Mouse (Mus musculus) T-helper 1 cell (primary cell): ENCODE measurements around the gene Disc1.

Source experiments
- in situ Hi-C: fragments of 300-600 bp; cut with MboI, MseI; formaldehyde crosslinking; loops from one replicate; pipeline ENCODE4 v1.15.1; 2025; ENCODE audit warnings: high pct_unique_total_duplicates

The Disc1 gene

DNA sequence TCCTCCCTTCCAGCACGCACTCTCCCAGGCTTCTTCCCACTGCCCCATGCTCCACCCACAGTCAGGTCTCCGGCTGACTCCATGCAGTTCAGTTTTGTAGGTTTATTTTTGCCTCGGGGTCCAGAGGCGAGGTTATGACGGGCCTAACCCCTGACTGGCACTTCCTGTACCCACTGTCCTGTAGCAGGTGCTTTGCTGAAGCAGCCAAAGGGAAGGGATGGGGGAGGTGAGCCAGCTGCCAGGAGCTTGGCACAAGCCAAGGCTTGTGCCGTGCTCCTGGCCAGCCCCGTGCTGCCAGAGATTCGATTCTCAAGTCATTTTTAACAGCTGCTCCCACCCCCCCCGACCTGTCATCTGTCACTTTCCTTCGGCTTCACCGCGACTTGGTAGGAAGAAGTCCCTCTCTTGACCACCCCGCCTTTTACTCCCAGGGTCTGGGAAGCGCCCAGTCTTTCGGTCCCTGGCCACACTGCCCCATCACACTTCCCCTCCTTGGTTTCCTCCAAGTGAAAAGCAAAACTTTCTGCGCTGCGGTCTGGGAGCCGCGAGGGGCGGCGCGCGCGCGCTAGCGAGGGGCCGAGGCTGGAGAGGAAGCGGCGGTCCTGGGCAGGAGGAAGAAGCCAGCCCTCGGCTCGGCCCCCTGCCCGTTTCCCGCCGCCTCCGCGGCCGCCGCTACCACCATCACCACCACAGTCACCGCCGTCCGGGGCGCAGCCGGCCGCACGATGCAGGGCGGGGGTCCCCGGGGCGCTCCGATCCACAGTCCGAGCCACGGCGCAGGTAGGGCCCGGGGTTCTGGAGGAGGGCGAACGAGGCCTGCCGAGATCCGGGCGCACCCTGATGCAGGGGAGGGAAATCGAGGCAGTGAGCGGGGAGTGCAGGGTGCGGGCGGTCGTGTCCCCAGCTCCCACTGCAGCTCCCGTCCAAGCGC lies at the start of gene Disc1:
Disc1 (plus strand) TSS at position 691 of the 931 bp plus-strand sequence.
- in situ Hi-C loops, result no loop called here

DNA sequence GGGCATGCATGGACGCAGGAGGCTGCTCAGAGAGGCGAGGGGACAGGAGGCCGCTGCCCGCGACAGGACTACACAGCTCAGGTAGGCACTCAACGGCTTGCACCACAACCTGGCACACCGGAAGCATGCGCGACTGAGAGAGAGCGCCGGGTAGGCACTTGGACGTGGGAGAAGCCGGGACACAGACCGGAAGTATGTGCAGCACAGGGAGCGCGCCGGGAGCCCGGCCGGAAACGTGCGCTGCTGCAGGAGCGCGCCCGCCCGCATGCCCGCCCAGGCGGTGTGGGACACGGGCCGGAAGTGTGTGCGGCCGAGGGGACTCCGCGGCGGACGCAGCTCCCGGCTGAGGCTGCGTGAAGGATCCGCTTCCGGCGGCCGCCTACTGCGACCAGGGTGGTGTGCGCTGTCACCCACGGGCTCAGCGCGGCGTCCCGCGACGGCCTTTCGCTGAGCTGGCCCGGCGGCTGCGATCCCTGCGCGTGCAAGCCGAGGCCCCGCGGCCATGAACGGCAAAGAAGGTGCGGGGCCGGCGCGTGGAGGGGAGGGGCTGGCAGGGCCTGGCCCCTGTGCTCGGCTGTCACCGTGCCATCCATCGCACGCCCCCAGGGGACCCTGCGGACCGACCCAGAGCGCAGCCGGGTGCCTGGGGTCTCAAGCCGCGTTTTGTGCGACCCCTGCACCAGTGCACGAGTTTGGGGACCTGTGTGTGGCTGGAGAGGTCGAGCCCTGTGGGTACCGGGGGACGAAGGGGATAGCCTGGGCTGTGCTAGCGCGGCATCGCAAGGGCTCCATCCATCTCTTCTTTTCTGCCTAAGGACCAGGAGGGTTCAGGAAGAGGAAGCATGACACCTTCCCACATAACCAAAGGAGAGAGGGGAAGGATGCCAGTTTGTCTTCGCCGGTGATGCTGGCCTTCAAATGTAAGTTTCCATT lies 41.0 kb upstream of the Disc1 start, which contains the start of gene Tsnax:
Tsnax (plus strand) TSS at position 303 of the 933 bp plus-strand sequence.
- in situ Hi-C loops, result no loop called here

DNA sequence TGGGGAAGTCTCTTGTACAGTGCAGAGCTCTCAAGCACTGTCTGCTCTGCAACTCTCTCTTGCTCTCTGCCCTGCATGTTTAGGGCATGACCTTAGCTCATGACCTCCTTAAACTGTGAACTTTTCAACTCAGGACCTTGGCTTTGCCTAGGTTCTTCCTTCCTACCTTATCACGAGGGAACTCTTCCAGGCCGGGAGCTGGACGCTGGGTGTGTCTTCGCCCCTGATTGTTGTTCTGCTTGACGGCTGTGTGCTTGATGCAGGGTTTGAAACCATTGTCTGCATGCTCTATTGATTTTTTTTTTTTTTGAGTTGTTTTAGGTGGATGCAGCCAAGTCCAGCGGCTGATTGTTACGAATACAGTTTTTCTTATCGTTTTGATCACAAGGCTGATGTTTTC lies 29.9 kb upstream of the Disc1 start:
- in situ Hi-C loops, result no loop called here

DNA sequence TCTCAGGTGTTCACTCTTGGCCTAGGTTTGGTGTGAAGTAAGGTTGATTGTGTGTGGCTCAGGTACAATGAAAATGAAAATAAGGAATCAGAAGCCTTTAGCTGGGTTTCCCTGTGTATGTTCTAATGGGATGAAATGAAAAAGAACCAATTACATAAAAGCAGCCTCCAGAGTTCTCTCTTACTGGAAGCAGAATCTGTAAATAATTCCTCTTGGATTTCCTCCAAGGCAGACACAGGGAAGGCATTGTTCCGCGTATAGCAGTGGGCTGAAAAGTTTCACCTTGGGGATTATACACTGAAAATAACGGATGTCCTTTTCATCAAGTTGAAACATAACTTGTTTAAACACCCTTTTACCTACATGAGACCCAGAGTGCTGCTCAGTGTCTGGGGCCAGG lies 26.8 kb upstream of the Disc1 start:
- in situ Hi-C loops, result no loop called here

DNA sequence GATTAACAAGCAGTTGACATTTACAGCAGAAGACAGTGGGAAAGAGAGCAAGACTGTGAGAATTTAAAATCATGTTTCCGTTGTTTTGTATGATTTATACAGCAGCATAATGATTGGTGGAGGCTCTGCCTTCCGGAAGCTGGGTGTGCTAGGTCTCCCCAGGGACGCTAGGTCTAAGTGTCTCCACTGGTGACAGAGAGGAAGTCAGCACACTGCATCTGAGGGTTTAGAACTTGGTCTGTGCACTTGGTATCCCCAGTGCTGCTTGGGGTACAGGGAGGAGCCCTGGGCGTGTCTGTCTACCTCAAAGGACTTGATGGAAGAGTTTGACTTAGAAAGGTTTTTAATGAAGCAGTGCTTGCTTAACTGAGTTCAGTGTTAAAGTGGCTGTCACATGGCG lies 25.2 kb upstream of the Disc1 start:
- in situ Hi-C loops, result no loop called here

DNA sequence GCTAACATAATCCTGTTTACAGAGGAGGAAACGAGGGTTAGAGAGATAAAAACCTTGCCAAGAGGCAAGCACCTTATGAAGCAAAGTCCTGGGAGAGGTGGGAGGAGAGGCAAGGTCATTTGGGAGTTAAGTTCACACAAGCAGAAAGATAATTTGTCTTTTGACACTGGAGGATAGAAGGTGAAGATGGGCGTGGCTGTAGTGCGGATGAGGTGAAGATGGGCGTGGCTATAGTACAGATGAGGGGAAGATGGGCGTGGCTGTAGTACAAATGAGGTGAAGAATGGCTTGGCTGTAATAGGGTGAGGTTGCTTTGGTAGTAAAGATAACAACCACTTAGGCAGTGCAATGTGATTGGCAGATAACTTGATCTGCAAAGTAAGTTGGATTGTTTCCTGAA lies 22.7 kb upstream of the Disc1 start:
- in situ Hi-C loops, result no loop called here

DNA sequence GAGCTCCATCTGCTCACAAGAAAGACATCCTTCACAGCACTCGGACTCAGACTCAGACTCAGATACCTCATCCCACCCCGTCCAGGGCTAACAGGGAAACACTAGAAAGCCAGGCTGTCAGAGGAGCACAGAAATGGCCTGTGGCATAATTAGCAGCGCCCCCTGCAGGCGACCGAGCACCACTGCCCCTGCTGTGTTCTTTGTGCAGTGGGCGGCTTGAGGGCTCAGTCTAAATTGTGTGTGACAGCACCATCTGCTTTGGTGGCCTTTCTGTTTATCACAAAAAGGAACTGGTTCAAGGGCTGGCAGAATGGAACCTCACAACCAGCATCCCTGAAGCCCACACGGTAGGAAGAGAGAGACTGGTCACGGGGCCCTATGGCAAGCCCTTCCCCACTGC lies 19.3 kb upstream of the Disc1 start:
- in situ Hi-C loops, result no loop called here

DNA sequence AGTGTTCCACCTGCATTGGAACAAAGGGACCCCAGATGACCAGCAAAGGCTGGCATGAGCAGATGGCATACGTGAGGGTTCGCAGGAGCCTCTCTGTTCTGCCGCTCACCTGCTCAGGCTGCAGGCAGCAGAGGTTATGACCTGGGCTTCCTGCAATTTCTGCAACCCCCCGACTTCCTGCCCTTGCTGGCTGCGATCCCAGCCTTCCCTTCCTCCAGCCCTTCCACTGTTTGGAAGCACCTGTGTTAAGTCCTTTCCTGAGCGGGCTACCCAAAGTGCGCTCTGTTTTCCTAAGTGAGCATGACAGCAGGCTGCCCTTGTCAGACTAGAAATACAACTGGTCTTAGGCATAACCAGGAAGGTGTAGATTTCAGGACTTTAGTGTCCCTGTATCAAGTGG lies 16.9 kb upstream of the Disc1 start:
- in situ Hi-C loops, result no loop called here

DNA sequence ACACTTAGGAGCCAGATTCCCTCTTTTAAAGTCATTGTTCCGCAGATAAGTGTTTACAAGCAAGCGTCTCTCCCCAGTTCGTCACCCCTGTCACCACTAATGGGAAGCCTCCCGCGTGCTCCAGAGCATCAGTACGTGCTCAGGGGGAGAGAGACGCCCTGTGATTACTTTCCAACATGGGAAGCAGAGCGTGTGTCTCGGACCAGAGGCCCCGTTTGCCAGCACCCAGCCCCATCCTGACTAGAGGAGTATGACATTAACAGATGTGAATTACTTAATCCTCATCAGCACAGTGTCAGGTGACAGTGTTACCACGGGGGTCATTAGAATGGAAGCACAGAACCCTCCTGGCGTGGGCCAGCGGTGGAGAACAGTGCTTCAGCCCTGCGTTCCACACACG lies 15.3 kb upstream of the Disc1 start:
- in situ Hi-C loops, result no loop called here

DNA sequence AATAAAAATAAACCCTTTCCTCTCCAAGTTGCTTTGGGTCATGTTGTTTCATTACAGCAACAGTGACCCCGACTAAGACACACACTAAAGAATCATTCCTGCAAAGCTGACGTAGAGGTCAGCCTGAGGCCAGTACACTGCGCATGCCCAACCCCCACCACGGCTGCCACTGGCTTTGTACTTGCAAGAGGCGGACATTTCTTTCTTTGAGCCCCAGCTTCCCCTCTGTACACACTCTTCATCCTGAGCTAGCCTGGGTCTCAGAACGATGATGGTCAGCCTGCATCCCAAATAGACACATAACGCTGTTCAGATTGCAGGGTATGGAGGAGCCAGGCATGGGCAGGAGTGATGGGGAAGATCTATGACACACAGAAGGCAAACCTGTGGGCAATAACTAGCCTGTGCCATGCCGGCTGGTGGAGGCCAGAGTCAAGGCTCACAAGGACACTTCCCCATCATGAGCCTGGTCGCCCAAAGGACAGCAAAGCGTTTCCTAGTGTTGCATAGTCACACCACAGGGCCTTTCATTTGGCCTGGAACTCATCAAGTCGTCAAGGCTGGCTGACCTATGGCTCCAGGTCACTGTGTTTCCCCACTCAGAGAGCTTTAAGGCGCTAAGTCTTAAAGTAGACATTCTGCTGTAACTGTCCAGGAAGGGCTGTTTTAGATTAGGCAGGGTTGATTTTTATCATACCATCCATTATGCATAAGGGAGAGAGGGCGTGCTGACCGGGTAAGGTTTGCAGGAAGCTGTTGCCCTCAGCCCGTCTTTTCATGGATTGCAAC lies 13.2 kb upstream of the Disc1 start:
- in situ Hi-C loops, result no loop called here

DNA sequence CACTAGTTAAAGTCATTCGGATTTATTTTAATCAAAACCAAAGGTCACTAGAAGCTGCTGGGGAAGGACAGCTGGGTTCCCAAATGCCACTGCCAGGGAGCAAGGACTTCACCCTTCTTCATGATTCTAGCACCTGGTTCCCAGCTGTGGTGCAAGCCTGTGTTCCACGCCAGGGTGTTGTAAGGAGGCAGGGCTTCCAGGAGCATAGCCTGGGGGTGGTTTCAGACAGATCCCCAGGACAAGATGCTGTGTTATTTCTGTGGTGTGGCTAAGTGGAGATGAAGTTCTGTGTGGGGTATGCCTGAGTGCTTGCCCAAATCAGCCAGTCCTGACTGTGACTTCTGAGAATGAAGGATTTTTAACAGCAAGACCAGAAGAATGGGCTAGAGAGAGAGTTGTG lies 12.5 kb upstream of the Disc1 start:
- in situ Hi-C loops, result no loop called here

DNA sequence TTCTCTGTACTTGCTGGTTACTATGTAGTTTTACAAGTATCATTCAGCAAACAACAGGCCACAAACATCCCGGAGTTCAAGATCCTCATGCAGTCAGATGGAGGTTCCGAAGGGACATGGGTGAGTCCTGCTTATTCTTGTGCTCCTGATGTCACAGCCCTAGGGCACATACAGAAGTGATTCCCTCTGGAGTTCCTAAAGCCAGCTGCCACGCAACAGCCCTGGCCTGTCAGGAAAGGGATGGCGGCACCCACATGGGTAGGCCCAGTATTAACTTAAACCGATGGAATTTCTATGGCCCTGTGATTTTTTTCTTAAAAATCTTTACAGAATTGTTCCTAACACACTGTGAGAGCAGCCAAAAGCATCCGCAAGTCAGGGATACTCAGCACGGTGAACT lies 10.6 kb upstream of the Disc1 start:
- in situ Hi-C loops, result no loop called here

DNA sequence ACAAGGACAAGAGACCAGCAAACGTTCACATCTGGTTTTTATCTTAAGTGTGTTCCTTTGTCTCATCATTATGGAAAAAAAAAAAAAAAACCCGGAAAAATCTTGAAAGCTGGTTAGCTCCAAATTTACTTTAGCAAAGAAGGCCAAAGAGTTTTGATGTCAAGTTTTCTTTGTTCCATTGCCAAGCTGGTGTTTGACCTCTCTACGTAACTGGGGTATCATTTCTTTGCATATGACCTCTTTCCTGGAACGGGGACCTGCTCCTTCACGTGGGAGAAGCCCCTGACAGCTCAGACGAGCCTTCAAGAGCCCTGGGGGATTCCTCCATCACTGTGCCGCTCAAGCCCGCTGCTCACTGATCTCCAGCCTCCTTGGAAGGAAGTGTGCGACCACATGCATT lies 10.1 kb upstream of the Disc1 start:
- in situ Hi-C loops, result no loop called here

DNA sequence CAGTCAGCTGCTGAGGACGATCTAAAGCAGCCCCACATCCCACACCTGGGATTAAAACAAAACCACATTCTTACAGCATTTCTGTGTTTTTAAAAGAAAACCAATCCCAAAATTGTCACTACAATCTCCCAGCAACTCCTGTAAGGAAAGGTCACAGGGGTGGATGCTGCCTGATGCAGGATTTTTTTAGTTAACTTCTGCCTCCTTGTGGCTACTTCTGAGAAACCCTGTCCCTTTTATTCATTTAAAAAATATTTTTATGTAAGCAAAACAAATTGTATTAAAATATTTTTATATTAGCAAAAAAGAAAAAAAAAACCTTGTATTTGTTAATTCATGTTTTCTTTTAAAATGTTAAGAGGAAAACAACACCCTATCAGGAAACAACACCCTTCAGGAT lies 8.2 kb upstream of the Disc1 start:
- in situ Hi-C loops, result no loop called here

DNA sequence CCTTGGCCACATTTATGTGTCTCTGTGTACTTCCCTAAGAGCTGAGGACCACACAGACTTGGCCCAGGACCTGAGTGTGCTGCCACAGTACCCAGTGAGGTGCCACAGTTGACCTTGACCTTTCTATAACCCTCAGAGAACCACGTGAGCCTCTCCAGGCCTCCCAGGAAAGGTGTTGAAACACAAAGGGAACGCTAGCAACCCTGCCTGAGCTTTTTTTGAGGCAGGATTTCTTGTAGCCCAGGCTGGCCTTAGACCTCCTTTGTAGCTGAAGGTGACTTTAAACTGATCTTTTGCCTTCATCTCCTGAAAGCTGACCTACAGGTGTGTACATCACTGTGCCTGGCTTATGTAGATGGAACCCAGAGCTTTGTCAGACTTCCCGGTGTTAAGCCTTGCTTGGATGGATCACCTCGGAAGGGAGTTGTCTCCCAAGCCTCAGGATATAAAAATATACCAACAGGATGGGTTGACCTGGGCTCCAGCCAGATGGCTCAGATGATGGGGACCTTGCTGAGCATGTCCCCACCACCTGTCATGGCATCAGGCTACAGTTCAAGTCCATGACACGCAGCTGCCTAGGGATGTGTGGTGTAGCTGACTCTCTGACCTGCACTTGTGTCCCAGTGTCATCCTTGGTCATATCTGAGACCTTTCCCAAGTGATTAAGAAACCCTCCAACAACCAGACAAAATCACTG lies 4.8 kb upstream of the Disc1 start:
- in situ Hi-C loops, result no loop called here

DNA sequence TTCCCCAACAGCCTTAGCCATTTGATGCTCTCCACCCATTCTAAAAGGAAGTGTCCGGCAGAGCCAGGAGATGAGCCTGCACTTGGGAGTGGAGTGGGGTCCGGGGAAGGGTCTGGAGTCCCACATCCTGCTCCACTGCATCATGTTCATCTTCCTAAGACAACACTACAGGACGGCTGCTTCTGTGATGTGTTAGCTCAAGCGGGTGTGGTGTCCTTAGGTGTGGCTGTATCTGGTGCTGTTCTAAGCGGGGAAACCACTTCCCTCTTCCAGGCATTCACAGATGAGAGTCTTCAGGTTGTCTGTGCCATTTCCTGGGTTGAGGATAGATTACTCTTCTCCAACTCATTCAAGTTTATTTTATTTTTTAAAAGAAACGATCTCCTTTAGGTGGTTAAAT lies 4.2 kb upstream of the Disc1 start:
- in situ Hi-C loops, result no loop called here

DNA sequence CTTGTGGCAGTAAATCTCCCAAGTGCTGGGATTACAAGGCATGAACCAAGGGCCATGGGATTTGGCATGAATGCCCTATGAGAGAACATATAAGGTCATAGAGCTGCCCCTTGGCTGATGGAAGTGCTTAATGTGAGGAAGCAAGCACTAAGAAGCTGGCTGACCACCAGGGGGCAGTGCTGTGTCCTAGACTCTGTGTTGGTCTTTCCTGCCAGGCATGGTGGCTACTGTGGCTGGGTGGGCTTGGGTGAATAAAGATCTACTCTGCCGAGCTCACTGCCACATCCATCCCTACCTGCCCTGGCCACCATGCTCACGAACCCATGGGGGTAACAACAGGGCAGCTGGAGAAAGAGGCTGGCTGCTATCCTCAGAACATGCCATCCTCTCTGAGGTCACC lies 2.0 kb upstream of the Disc1 start:
- in situ Hi-C loops, result no loop called here

DNA sequence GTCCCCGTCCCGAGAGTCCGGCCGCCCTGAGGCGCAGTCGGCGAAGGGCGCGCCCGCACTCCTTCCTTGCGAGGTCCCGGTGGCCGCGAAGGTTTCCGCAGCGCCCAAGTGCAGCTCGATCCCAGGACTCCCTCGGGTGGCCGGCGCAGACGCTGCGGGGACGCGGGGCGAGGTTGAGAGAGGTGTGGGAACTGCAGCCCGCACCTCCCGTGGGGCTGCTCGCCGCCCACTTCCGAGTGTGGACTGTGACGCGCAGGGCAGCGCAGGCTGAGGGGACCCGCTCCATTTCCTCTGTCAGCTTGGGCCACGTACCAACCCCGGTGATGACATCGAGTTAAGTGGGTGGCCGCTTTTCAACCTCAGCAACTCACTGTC lies 428 bp downstream of the Disc1 start:
- in situ Hi-C loops, result no loop called here

DNA sequence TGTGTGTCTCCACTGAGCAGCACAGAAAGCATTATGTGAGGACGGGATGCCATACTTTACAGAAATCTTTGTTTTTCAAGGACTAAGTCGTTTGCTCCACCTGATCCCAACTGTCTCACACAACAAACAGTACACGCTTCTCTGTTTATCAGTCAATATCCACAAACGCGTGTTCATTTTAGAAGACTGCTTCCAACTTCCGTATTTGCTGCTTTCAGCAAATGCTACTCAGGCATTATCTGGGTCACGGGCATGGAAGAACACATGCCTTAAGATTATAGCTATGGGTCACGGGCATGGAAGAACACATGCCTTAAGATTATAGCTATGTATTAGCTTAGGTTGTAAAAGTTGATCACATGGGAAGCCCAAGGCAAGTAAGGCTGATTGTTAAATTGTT lies 6.9 kb downstream of the Disc1 start:
- in situ Hi-C loops, result no loop called here

DNA sequence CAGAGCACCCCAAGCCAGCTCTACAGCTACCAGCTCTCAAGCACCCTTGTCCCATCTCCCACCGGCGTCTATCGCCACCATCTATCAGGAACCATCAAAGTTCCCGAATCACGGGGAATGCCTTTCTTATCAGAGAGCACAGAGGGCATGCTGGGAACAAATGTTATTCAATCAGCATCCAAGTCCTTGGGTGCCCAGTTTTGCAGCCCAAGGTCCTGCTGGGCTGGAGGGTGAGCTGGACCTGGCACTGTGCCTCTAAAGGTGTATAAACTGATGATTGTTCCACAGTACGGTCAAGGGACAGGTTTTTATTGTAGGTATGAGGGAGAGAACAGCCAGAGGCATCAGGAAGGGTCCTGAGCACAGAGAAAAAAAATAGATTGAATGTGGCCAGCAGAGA lies 11.6 kb downstream of the Disc1 start:
- in situ Hi-C loops, result no loop called here

DNA sequence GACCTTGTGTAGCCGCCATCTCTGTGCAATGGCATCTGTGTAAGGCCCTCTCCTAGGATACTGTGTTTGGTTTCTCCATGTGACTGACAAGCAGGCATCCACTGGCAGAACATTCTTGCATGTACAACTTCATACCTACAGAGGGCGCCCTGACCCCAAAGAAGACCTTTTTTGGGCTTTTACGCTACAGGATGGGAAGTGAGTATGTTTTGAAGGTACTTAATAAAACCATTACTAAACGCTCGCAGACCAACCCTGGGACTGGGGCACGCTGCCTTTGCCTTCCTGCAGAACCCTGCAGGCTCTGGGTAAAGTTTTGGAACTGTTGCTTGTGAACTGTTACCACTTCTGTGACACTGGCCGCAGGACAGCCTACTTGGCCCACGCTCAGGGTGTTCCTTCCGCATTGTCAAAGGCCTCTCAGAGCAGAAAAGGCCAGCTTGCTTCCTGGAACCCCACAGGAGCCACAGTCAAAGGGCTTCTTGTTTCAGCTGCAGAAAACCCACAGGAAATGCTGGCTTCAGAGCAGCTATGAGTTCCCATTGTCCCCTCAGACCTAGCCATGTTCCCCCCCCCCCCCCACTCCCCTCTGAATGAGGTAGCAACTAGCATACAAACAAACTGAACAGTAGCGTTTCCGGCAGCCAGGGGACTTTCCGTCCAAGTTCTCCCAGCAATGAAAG lies 13.1 kb downstream of the Disc1 start:
- in situ Hi-C loops, result no loop called here
